ENCODE assay signal across 20 mouse cellular contexts in the genomic region with DNA sequence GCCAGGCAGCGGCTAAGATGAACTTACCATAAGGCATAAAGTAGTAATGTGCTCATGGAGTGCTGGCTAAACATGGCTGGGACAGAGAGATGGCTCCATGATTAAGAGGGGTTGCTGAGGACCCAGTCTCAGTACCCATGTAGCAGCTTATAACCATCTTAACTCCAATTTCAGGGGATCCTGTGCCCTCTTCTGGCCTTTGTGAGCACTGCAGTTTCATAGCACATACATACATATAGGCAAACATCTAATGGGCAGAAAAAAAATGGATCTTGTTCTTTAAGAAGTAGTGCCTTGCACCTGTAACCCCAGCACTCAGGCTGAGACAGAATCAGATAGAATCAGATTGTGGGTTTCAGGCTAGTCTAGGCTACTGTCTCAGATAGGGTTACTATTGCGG.
DNase-seq lines count a peak whose midpoint lies in the region; ATAC-seq and TF ChIP-seq lines count a peak whose summit lies in the region.
"Had no signal": no experiment of that assay in that cellular context is flagged by ENCODE, and none has a peak within 500 bp of the region (broad histone marks: within the 10 kb centered on the region; RNA-seq: fewer than 3 reads in every experiment).

No protein-coding gene starts in this region.

- no peaks in the 10 kb centered on the region for H3K27me3 ChIP-seq in midbrain, postnatal 0 days (ENCODE audit: insufficient read depth, low read length)
- no peaks in the 10 kb centered on the region for H3K27me3 ChIP-seq in midbrain, embryonic 13.5 days
- H3K27me3 ChIP-seq: embryonic facial prominence, embryonic 12.5 days; forebrain, embryonic 12.5 days; heart, embryonic 15.5 days had no signal

- 95% methylated on average over 2 of the region's 2 CpGs for WGBS in midbrain, postnatal 0 days
- 99% methylated on average over 2 of the region's 2 CpGs for WGBS in midbrain, embryonic 13.5 days

- 0 out of 2 replicates have a peak, but pooled peaks cover 8% of the 10 kb centered on the region for H3K4me1 ChIP-seq in midbrain, postnatal 0 days (ENCODE audit: insufficient read depth, low read length)
- peaks cover 24% of the 10 kb centered on the region for H3K4me1 ChIP-seq in midbrain, embryonic 13.5 days (replicated peaks)

- no peak overlapping the region for H3K4me3 ChIP-seq in layer of hippocampus, adult 2 months
- H3K4me3 ChIP-seq in midbrain, postnatal 0 days (ENCODE audit: low read depth, low read length): no peak overlapping the region
- H3K4me3 ChIP-seq in midbrain, embryonic 13.5 days (replicated peaks): no peak overlapping the region
- H3K4me3 ChIP-seq: embryonic facial prominence, embryonic 12.5 days; forebrain, embryonic 12.5 days; heart, adult 2 months; heart, embryonic 15.5 days had no signal

- H3K27ac ChIP-seq in layer of hippocampus, adult 2 months: no peak overlapping the region
- no peak overlapping the region for H3K27ac ChIP-seq in midbrain, postnatal 0 days (ENCODE audit: low read depth, low read length)
- no peak overlapping the region for H3K27ac ChIP-seq in midbrain, embryonic 13.5 days
- H3K27ac ChIP-seq: embryonic facial prominence, embryonic 12.5 days; forebrain, embryonic 12.5 days; heart, adult 2 months; heart, embryonic 15.5 days; hindbrain, embryonic 14.5 days had no signal

- no peaks in the 10 kb centered on the region for H3K36me3 ChIP-seq in midbrain, postnatal 0 days (ENCODE audit: insufficient read depth, low read length)
- no peaks in the 10 kb centered on the region for H3K36me3 ChIP-seq in midbrain, embryonic 13.5 days
- H3K36me3 ChIP-seq: embryonic facial prominence, embryonic 12.5 days; forebrain, embryonic 12.5 days; heart, embryonic 15.5 days had no signal

- no peak overlapping the region for H3K9ac ChIP-seq in midbrain, postnatal 0 days (replicated peaks; ENCODE audit: low read length, poor library complexity, severe bottlenecking)
- H3K9ac ChIP-seq in midbrain, embryonic 13.5 days (replicated peaks): no peak overlapping the region
- H3K9ac ChIP-seq: embryonic facial prominence, embryonic 12.5 days; forebrain, embryonic 12.5 days; heart, embryonic 15.5 days; hindbrain, embryonic 14.5 days had no signal

- H3K4me2 ChIP-seq in midbrain, postnatal 0 days (ENCODE audit: low read depth, low read length, poor library complexity, severe bottlenecking): no peak overlapping the region
- no peak overlapping the region for H3K4me2 ChIP-seq in midbrain, embryonic 13.5 days (replicated peaks)
- H3K4me2 ChIP-seq: embryonic facial prominence, embryonic 12.5 days; forebrain, embryonic 12.5 days; heart, embryonic 11.5 days; heart, embryonic 15.5 days; hindbrain, embryonic 14.5 days had no signal

- intact Hi-C loops in gastrocnemius, postnatal 14 days (cut with DNase I; ENCODE audit: low total_unique reads): no loop called here

- no peak for ATAC-seq in midbrain, postnatal 0 days (ENCODE audit: low FRiP score)
- no peak for ATAC-seq in midbrain, embryonic 13.5 days
- ATAC-seq: forebrain, embryonic 16.5 days had no signal

- peak; percentile 47 for TF ChIP-seq CTCF in layer of hippocampus, adult 2 months (conservative IDR thresholded peaks at IDR 0.05)
- TF ChIP-seq CTCF in midbrain, postnatal 0 days (IDR thresholded peaks at IDR 0.05): peak; percentile 25; the same call in 1 of the 2 replicates

- H3K9me3 ChIP-seq in midbrain, postnatal 0 days (ENCODE audit: low read length): no peaks in the 10 kb centered on the region
- H3K9me3 ChIP-seq in midbrain, embryonic 13.5 days: peaks cover 3% of the 10 kb centered on the region; the same call in 1 of the 2 replicates
- H3K9me3 ChIP-seq: forebrain, embryonic 12.5 days; heart, embryonic 15.5 days had no signal

- DNase-seq in layer of hippocampus, adult 2 months (ENCODE audit: low spot score in 2 of 2): no peak
- no peak for DNase-seq in layer of hippocampus, adult 9-10 months (ENCODE audit: low spot score)
- DNase-seq in midbrain, postnatal 0 days (ENCODE audit: low spot score): no peak
- peak; percentile 67 for DNase-seq in ZHBTc4 (ENCODE audit: low read depth, low spot score)
- DNase-seq in adrenal gland, adult 18-20 months (ENCODE audit: low spot score in 2 of 2): no peak
- no peak for DNase-seq in gastrocnemius, postnatal 14 days
- DNase-seq: adrenal gland, adult 8-10 months; adrenal gland, postnatal 36 days; cerebellum, adult 2 months; cerebellum, postnatal 14 days; gastrocnemius, postnatal 10 days; heart, adult 2 months; heart, postnatal 14 days had no signal
